Mouse (Mus musculus) cortical plate, adult 2 months (tissue): ENCODE results near the gene Eid2.

Experiments used
- CTCF ChIP-seq: fragments of 200-500 bp; IDR thresholded peaks from 2 replicates; pipeline ENCODE4 v1.5.1; 2011; ENCODE audit warnings: mild to moderate bottlenecking, control low read depth, low read length; ENCODE audit not compliant: insufficient read depth; ENCODE audit errors: extremely low read depth
- POLR2A ChIP-seq: fragments of 200-500 bp; IDR thresholded peaks from 2 replicates; pipeline ENCODE4 v1.6.1; 2011; ENCODE audit warnings: mild to moderate bottlenecking, low read length, control low read depth; ENCODE audit not compliant: insufficient read depth; ENCODE audit errors: extremely low read depth

- TF ChIP-seq CTCF = no peak
- no peak for TF ChIP-seq POLR2A
Measured at GRCm38 (mm10) chr7:28290165-28290564, 22.5 kb downstream of the Eid2 start.
